Mouse (Mus musculus) kidney, adult 2 months (tissue): ENCODE results near the gene Agfg1. TPM values are rescaled to one million over a fixed set of nuclear protein-coding genes. Genes with fewer than 3 reads are reported as not detected.

ENCODE experiments used
- DNase-seq: peaks from one replicate; pipeline ENCODE4 v3.0.0; 2021
- H3K27ac ChIP-seq: fragments of 200-500 bp; 2 replicates; pipeline ENCODE4 v1.5.1; 2012; ENCODE audit warnings: low read depth, low read length, control low read depth, inconsistent platforms; ENCODE audit not compliant: insufficient read depth
- H3K27me3 ChIP-seq: fragments of 200-500 bp; replicated peaks from 2 replicates; pipeline ENCODE4 v1.6.1; 2012; ENCODE audit warnings: mild to moderate bottlenecking, moderate library complexity, low read length, inconsistent platforms; ENCODE audit not compliant: control insufficient read depth, insufficient read depth
- H3K36me3 ChIP-seq: fragments of 200-500 bp; 2 replicates; pipeline ENCODE4 v1.6.1; 2012; ENCODE audit warnings: mild to moderate bottlenecking, moderate library complexity, low read length, inconsistent platforms; ENCODE audit not compliant: control insufficient read depth, insufficient read depth
- H3K4me1 ChIP-seq: fragments of 200-500 bp; 2 replicates; pipeline ENCODE4 v1.6.1; 2011; ENCODE audit warnings: low read length; ENCODE audit not compliant: control insufficient read depth, insufficient read depth
- H3K4me3 ChIP-seq: fragments of 200-500 bp; 2 replicates; pipeline ENCODE4 v1.5.1; 2011; ENCODE audit warnings: mild to moderate bottlenecking, low read depth, low read length, control low read depth; ENCODE audit not compliant: insufficient read depth
- CTCF ChIP-seq: fragments of 200-500 bp; conservative IDR thresholded peaks from 2 replicates; pipeline ENCODE4 v1.5.1; 2011; ENCODE audit warnings: low read depth, mild to moderate bottlenecking, control low read depth, low read length, moderate library complexity, mixed read lengths; ENCODE audit not compliant: insufficient read depth, insufficient read length
- POLR2A ChIP-seq: fragments of 200-500 bp; IDR thresholded peaks from one replicate; pipeline ENCODE4 v1.6.1; 2011; ENCODE audit warnings: low read depth, low read length, control low read depth
- WGBS: fragments of 180-500 bp; shearing (Covaris S2); methylation state at CpG from one replicate; pipeline ENCODE4 v1.1.7; 2018; 5-methylcytosine and 5-hydroxymethylcytosine counted together
- polyA plus RNA-seq: library from polyadenylated mRNA; depleted of rRNA; stranded (reverse); fragments of >200 nt; gene quantifications from 2 replicates; pipeline ENCODE4 v1.2.3, GENCODE M21; 2012

Agfg1 gene
- polyA plus RNA-seq, 1 experiment: 33.9 TPM

DNA sequence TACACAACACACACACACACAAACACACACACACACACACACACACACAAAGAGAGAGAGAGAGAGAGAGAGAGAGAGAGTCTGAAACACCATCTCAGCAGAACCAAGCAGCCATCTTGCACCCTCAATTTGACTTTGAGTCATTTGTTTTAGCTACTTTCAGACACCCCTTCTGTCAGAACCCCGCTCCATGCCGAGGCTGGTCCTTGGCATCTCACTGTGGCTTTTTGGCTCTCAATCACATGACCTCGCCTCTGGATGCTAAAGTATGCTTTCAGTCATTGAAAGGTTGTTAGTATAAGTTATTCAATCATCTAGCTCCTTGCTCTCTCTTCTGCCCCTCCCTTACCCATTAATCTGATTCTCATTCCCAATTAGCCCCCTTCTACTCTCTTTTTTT lies 17.4 kb upstream of the Agfg1 start:
- Histone ChIP-seq H3K36me3 (no peaks in the 10 kb centered on the region), H3K27ac (no peak overlapping the region), H3K27me3 (no peaks in the 10 kb centered on the region), H3K4me1 (no peaks in the 10 kb centered on the region), H3K4me3 (no peak overlapping the region)
- TF ChIP-seq CTCF: no peak
- TF ChIP-seq POLR2A: no peak
- 87% methylated on average over 3 of the region's 3 CpGs for WGBS
- no peak for DNase-seq

DNA sequence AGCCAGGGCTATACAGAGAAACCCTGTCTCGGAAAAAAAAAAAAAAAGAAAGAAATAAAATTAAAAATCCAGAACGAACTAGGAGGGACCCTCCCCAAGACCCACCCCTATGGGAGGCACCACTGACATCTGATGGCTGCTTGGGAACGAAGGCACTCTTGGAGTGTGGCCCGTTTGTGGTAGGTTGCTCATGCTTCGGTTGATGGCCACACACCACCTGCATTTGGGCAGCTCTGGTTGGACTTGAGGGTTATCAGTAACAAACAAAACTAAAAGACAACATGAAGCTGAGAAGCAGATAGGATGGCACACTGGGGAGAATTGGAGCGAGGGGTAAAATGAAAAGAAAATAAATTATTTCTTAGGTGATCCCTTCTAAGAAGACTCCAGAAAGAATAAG lies 15.1 kb upstream of the Agfg1 start:
- no peak for DNase-seq
- no peaks in the 10 kb centered on the region for H3K27me3 ChIP-seq
- no peaks in the 10 kb centered on the region for H3K36me3 ChIP-seq
- no peak for TF ChIP-seq CTCF
- TF ChIP-seq POLR2A: no peak
- H3K4me1 ChIP-seq: no peaks in the 10 kb centered on the region
- no peak overlapping the region for H3K27ac ChIP-seq
- WGBS: 80% methylated on average over 6 of the region's 6 CpGs
- no peak overlapping the region for H3K4me3 ChIP-seq

DNA sequence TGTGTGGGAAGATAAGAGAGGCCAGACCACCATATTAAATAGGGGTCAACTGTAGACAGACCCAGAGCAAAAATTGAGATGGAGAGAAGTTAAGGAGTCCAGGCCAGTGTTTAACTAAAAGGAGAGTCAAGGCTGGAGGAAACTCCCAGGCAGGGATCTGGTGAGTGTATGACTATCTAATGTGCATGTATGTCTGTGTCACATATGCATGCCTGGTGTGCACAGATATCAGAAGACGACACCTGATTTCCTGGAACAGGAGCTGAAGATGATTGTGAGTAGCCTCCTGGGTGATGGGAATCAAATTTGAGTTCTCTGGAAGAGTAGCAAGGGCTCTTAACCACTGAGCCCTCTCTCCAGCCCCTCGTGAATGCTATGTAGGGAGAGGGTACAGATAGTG lies 14.0 kb upstream of the Agfg1 start:
- WGBS: 90% methylated on average over 2 of the region's 2 CpGs
- TF ChIP-seq POLR2A (no peak), CTCF (no peak)
- Histone ChIP-seq H3K27ac (no peak overlapping the region), H3K4me1 (no peaks in the 10 kb centered on the region), H3K27me3 (no peaks in the 10 kb centered on the region), H3K36me3 (no peaks in the 10 kb centered on the region), H3K4me3 (no peak overlapping the region)
- DNase-seq: no peak

DNA sequence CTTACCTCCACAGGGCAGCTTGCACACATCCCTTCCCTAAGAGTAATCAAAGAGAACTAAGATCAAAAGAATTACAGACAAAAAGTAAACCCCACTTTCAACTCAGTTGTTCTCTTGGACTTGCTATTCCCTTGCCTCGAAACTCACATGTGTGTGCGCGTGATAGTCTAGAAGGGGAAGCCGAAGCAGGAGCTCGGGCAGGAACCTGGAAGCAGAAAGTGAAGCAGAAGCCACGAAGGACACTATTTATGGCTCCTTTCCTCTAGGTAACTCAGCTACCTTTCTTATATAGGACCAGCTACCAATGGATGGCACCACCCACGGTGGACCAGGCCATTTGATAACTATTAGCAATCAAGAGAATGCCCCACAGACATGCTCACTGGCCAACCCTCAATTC lies 13.5 kb upstream of the Agfg1 start:
- DNase-seq: no peak
- TF ChIP-seq CTCF (no peak), POLR2A (no peak)
- no peaks in the 10 kb centered on the region for H3K4me1 ChIP-seq
- no peaks in the 10 kb centered on the region for H3K36me3 ChIP-seq
- no peak overlapping the region for H3K27ac ChIP-seq
- no peak overlapping the region for H3K4me3 ChIP-seq
- no peaks in the 10 kb centered on the region for H3K27me3 ChIP-seq
- WGBS: 91% methylated on average over 7 of the region's 7 CpGs

DNA sequence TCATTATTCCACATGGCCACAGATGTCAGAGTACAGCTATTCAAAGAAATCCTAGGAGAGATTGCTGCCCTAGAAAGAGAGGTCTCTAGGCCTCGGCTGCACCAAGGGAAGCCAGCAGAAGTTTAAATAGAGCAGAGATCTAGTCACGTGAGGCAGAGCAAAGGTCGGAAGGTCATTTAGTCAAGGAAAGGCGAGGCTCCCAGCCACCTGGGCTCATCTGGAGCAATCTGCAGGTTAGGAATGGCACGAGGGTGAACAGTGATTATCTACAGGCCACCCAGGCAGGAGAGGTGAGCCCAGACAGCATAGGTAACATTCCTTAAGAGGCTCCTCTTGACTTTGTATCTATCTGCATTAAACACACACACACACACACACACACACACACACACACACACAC lies 12.4 kb upstream of the Agfg1 start:
- 47% methylated on average over 5 of the region's 5 CpGs for WGBS
- H3K4me1 ChIP-seq: no peaks in the 10 kb centered on the region
- H3K27ac ChIP-seq: no peak overlapping the region
- H3K27me3 ChIP-seq: no peaks in the 10 kb centered on the region
- no peak overlapping the region for H3K4me3 ChIP-seq
- TF ChIP-seq CTCF (no peak), POLR2A (no peak)
- no peaks in the 10 kb centered on the region for H3K36me3 ChIP-seq
- DNase-seq: peak; percentile 68

DNA sequence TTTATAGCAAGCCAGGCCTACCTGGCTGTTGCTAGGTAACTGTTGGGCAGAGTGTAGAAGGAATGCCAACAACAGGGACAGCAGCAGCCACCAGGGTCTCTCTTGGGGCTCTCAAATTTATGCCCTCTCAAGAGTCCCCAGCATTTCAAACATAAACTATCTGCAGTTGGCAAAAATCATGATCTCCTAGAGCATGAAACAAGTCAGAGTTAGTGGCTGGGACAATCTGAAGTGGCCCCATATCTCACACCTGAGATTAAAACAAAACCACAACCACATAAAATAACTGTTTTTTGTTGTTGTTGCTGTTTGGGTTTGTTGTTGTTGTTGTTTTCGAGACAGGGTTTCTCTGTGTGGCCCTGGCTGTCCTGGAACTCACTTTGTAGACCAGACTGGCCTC lies 8.5 kb upstream of the Agfg1 start:
- 95% methylated on average over 1 of the region's 1 CpGs for WGBS
- Histone ChIP-seq H3K4me3 (no peak overlapping the region), H3K27me3 (no peaks in the 10 kb centered on the region), H3K36me3 (no peaks in the 10 kb centered on the region), H3K4me1 (no peaks in the 10 kb centered on the region), H3K27ac (no peak overlapping the region)
- no peak for DNase-seq
- TF ChIP-seq POLR2A (no peak), CTCF (no peak)

DNA sequence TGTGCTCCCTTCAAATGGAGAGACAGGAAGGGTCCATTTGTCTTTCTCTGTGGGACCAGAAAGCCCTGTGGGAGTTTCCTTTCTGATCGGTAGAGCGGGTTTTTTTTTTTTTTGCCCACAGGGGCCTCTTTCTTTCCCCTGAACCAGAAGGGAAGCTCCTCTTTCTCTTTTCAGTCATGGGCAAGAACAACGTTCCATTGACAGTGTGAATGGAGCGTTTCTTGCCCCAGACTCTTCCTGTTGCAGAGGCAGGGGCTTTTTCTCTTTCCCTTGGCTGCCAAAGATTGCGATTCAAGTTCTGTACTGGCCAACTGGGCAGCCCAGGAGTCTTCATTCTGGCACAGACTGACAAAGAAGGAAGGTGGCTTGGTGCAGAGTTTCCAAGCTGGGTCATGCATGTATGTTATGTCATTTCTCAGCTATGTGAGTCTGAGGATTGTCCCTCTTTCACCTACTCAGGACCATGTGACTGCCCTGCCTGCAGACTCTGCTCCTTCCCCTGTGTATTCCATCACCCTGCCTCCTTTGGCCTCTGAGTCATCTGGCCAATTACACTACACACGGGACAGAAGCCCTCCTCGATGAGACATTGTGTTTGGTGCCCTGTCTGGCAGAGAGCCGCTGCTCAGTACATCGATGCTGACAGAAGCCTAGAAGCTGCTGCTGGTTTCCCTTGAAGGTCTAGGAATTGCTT lies 7.6 kb upstream of the Agfg1 start:
- Histone ChIP-seq H3K4me3 (no peak overlapping the region), H3K27me3 (no peaks in the 10 kb centered on the region), H3K36me3 (no peaks in the 10 kb centered on the region), H3K4me1 (no peaks in the 10 kb centered on the region), H3K27ac (no peak overlapping the region)
- peak; percentile 19 for DNase-seq
- WGBS: 54% methylated on average over 9 of the region's 9 CpGs
- TF ChIP-seq POLR2A (no peak), CTCF (no peak)
